Mouse (Mus musculus): ENCODE measurements at regions not wholly inside any gene's neighbourhood (a gene's known extent, or its start where the extent isn't known, plus 50 kb on each side); places are given as distances from the start of the nearest gene placed in this dataset. TPM values are rescaled to one million over a fixed set of nuclear protein-coding genes. Genes with fewer than 3 reads are reported as not detected.

GRCm38 (mm10) chr14:105377770-105378169, 119.4 kb downstream of the Ndfip2 start:
- WGBS = 44% methylated on average over 5 of the region's 5 CpGs
- Histone ChIP-seq H3K9ac (replicated peaks) (no peak overlapping the region), H3K36me3 (no peaks in the 10 kb centered on the region), H3K27me3 (replicated peaks) (no peaks in the 10 kb centered on the region), H3K27ac (replicated peaks) (no peak overlapping the region), H3K4me3 (replicated peaks) (no peak overlapping the region), H3K4me2 (no peak overlapping the region), H3K4me1 (peaks cover 9% of the 10 kb centered on the region; the same call in 1 of the 2 replicates), H3K9me3 (replicated peaks) (no peaks in the 10 kb centered on the region)
- ATAC-seq (ENCODE audit: low FRiP score) = no peak

GRCm38 (mm10) chr14:105377035-105377621, 118.8 kb downstream of the Ndfip2 start:
- Histone ChIP-seq H3K4me1 (peaks cover 9% of the 10 kb centered on the region; the same call in 1 of the 2 replicates), H3K4me3 (replicated peaks) (no peak overlapping the region), H3K9me3 (replicated peaks) (no peaks in the 10 kb centered on the region), H3K9ac (replicated peaks) (no peak overlapping the region), H3K36me3 (no peaks in the 10 kb centered on the region), H3K4me2 (no peak overlapping the region), H3K27me3 (replicated peaks) (no peaks in the 10 kb centered on the region), H3K27ac (replicated peaks) (no peak overlapping the region)
- WGBS = 72% methylated on average over 4 of the region's 4 CpGs
- ATAC-seq (ENCODE audit: low FRiP score) = no peak

GRCm38 (mm10) chr14:105369637-105370435, 111.5 kb downstream of the Ndfip2 start:
- H3K27me3 ChIP-seq (replicated peaks) = no peaks in the 10 kb centered on the region
- no peak overlapping the region for H3K9ac ChIP-seq (replicated peaks)
- H3K9me3 ChIP-seq (replicated peaks) = no peaks in the 10 kb centered on the region
- H3K4me3 ChIP-seq (replicated peaks) = no peak overlapping the region
- no peak overlapping the region for H3K27ac ChIP-seq (replicated peaks)
- H3K36me3 ChIP-seq = no peaks in the 10 kb centered on the region
- WGBS = 83% methylated on average over 5 of the region's 5 CpGs
- H3K4me2 ChIP-seq = no peak overlapping the region
- H3K4me1 ChIP-seq = no peaks in the 10 kb centered on the region
- ATAC-seq (ENCODE audit: low FRiP score) = no peak

GRCm38 (mm10) chr14:105360530-105360929, 102.2 kb downstream of the Ndfip2 start:
- Histone ChIP-seq H3K36me3 (no peaks in the 10 kb centered on the region), H3K4me1 (no peaks in the 10 kb centered on the region), H3K27me3 (replicated peaks) (no peaks in the 10 kb centered on the region), H3K9me3 (replicated peaks) (no peaks in the 10 kb centered on the region), H3K27ac (replicated peaks) (no peak overlapping the region), H3K4me2 (no peak overlapping the region), H3K4me3 (replicated peaks) (no peak overlapping the region), H3K9ac (replicated peaks) (no peak overlapping the region)
- WGBS = 84% methylated on average over 6 of the region's 6 CpGs
- no peak for ATAC-seq (ENCODE audit: low FRiP score)

GRCm38 (mm10) chr14:105359829-105360228, 101.5 kb downstream of the Ndfip2 start:
- Histone ChIP-seq H3K9ac (replicated peaks) (no peak overlapping the region), H3K27me3 (replicated peaks) (no peaks in the 10 kb centered on the region), H3K9me3 (replicated peaks) (no peaks in the 10 kb centered on the region), H3K36me3 (no peaks in the 10 kb centered on the region), H3K4me3 (replicated peaks) (no peak overlapping the region), H3K27ac (replicated peaks) (no peak overlapping the region), H3K4me2 (no peak overlapping the region), H3K4me1 (no peaks in the 10 kb centered on the region)
- ATAC-seq (ENCODE audit: low FRiP score) = no peak
- 84% methylated on average over 3 of the region's 3 CpGs for WGBS

Small RNA genes lying in the stretch of these regions (microRNA-seq; reads per million reads assigned to microRNA genes)
- gene Gm22406 (not detected), gene Mir6390 (not detected)
